Mouse (Mus musculus): ENCODE measurements around the gene Actbl2. TPM values are rescaled to one million over a fixed set of nuclear protein-coding genes. Genes with fewer than 3 reads are reported as not detected.

The Actbl2 gene
- polyA plus RNA-seq, 1 experiment from 2014 or later, result not detected

DNA sequence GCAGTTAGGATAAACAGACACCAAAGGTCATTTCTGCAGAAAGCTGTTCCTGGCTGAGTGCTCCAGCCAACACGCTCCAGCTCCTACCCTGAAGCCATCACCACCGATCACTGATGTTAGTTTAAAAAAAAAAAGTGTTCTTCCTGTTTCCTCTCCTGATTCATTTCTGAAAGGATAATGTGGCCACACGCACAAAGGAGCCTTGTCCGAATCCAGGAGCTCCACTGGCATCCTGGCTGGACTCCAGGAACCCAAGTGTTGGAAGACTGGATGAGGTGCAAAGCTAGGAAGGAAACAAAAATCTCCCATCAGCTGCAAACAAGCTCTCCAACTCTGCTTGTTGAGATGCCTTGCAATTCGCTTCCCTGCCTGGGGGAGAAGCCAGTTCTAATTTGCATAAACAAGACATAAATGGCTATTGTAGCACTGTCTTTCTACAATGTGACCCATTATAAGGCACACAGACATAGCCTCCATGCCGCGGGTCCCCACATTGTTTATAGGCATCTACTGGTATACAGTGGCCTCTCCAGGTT is 37.2 kb downstream of the Actbl2 start:
- peak; percentile 94 for ATAC-seq
- peak overlapping the region; percentile 71 for H3K27ac ChIP-seq (ENCODE audit: low read depth, low read length)
- WGBS, result 32% methylated on average over 7 of the region's 7 CpGs

DNA sequence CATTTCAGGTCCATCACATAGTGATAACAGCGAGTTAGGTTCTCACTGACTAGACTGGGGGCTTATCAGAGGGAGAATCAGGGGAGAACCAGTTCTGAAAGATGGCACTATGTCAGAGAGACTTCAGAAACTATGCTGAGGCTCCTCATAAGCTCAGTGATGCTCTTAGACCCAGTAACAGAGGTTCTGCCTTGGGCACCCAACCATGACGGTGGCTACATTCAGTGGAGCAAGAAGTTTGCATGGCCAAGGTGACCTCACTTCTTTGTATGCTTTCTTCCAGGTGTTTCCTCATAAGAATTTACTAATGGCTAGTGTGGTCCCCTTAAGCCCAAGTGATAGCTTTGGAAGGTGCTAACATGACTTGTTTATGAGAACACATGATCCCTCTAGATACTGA is 38.7 kb downstream of the Actbl2 start:
- Histone ChIP-seq H3K9me3 (ENCODE audit: control insufficient read depth, low read length) (no peaks in the 10 kb centered on the region), H3K4me2 (ENCODE audit: low read length) (no peak overlapping the region), H3K27ac (ENCODE audit: low read depth, low read length) (no peak overlapping the region), H3K36me3 (ENCODE audit: control insufficient read depth, insufficient read depth, low read length) (no peaks in the 10 kb centered on the region), H3K9ac (ENCODE audit: low read depth, low read length) (no peak overlapping the region), H3K4me1 (ENCODE audit: control insufficient read depth, insufficient read depth, low read depth, low read length) (no peaks in the 10 kb centered on the region; the same call in 1 of the 2 replicates), H3K27me3 (replicated peaks; ENCODE audit: control insufficient read depth, insufficient read depth, low read length) (no peaks in the 10 kb centered on the region), H3K4me3 (ENCODE audit: low read length) (no peak overlapping the region)
- no peak for ATAC-seq
- WGBS, result 91% methylated on average over 2 of the region's 2 CpGs

More for the DNA sequence above, 37.2 kb downstream of the Actbl2 start:
- Histone ChIP-seq H3K4me2 (ENCODE audit: low read length) (no peak overlapping the region), H3K9me3 (ENCODE audit: control insufficient read depth, low read length) (peaks cover 2% of the 10 kb centered on the region; the same call in 1 of the 2 replicates), H3K4me3 (ENCODE audit: low read length) (no peak overlapping the region), H3K9ac (ENCODE audit: low read depth, low read length) (no peak overlapping the region), H3K27me3 (replicated peaks; ENCODE audit: control insufficient read depth, insufficient read depth, low read length) (no peaks in the 10 kb centered on the region), H3K36me3 (ENCODE audit: control insufficient read depth, insufficient read depth, low read length) (no peaks in the 10 kb centered on the region), H3K4me1 (ENCODE audit: control insufficient read depth, insufficient read depth, low read depth, low read length) (no peaks in the 10 kb centered on the region; the same call in 1 of the 2 replicates)

DNA sequence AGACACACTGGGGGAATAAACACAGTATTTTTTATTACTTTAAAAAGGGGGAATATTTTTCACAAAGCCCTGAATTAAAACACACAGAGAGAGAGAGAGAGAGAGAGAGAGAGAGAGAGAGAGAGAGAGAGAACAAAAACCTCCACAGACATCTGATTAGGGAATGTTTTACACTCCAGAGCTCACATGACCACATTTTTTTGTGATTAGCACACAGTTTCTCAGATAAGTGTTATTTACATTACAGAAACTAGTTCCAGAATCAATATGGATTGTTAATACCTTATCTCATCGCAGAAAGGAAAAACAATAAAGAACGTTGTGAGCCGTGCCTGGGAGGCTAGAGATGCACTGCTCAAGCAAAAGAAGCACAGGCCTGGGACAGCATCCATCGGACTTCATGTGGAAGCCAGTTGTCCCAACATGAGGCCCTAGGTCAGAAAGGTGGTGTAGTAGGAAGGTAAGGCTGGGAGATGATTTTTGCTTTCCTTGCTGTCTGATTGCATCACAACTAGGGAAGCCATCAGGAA is 40.2 kb downstream of the Actbl2 start:
- H3K9ac ChIP-seq (ENCODE audit: low read depth, low read length), result no peak overlapping the region
- H3K4me2 ChIP-seq (ENCODE audit: low read length), result no peak overlapping the region
- ATAC-seq, result no peak
- no peaks in the 10 kb centered on the region for H3K36me3 ChIP-seq (ENCODE audit: control insufficient read depth, insufficient read depth, low read length)
- H3K27ac ChIP-seq (ENCODE audit: low read depth, low read length), result no peak overlapping the region
- H3K9me3 ChIP-seq (ENCODE audit: control insufficient read depth, low read length), result no peaks in the 10 kb centered on the region
- no peaks in the 10 kb centered on the region; the same call in 1 of the 2 replicates for H3K4me1 ChIP-seq (ENCODE audit: control insufficient read depth, insufficient read depth, low read depth, low read length)
- 88% methylated on average over 4 of the region's 4 CpGs for WGBS
- no peak overlapping the region for H3K4me3 ChIP-seq (ENCODE audit: low read length)
- no peaks in the 10 kb centered on the region for H3K27me3 ChIP-seq (replicated peaks; ENCODE audit: control insufficient read depth, insufficient read depth, low read length)

DNA sequence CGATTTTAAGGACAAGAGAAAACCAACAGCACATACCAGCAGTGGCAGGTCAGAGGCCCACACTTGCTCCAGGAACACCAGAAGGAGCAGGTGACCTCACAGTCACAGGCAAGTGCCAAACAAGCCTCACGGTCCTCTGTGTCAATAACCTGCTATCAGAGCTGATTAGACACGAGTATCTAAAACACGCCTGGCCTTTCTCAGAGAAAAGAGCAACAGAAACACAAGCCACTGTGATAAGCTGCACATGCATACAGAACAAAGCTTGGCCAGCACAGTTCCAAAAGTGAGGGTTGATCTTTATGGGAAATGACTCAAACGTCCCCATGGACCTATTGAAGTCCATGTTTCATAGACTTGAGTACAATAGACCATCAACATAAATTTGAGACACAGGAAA is 41.2 kb downstream of the Actbl2 start:
- Histone ChIP-seq H3K27me3 (replicated peaks; ENCODE audit: control insufficient read depth, insufficient read depth, low read length) (no peaks in the 10 kb centered on the region), H3K9me3 (ENCODE audit: control insufficient read depth, low read length) (no peaks in the 10 kb centered on the region), H3K36me3 (ENCODE audit: control insufficient read depth, insufficient read depth, low read length) (no peaks in the 10 kb centered on the region), H3K4me3 (ENCODE audit: low read length) (no peak overlapping the region), H3K27ac (ENCODE audit: low read depth, low read length) (no peak overlapping the region), H3K4me2 (ENCODE audit: low read length) (no peak overlapping the region), H3K9ac (ENCODE audit: low read depth, low read length) (no peak overlapping the region), H3K4me1 (ENCODE audit: control insufficient read depth, insufficient read depth, low read depth, low read length) (no peaks in the 10 kb centered on the region; the same call in 1 of the 2 replicates)
- no peak for ATAC-seq
- 74% methylated on average over 5 of the region's 5 CpGs for WGBS

DNA sequence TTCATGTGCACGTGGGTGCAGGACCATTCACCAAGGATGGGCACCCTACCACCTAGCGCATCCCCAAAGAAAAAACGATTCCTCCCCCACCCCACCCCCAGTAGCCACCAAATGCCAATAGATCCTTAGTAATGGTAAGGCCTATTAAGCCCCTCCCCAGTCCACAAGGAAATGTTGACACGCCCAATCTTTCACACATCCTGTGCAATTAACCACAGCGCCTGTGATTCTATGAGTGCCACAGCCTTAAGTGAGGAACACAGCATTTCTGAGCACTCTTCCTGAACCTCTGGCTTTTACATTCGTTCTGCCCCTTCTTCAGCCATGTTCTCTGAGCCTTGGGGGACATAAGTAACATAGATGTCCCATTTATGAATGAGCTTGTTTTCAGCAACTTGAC is 42.8 kb downstream of the Actbl2 start:
- no peak for ATAC-seq
- Histone ChIP-seq H3K27me3 (replicated peaks; ENCODE audit: control insufficient read depth, insufficient read depth, low read length) (no peaks in the 10 kb centered on the region), H3K36me3 (ENCODE audit: control insufficient read depth, insufficient read depth, low read length) (no peaks in the 10 kb centered on the region), H3K9me3 (ENCODE audit: control insufficient read depth, low read length) (no peaks in the 10 kb centered on the region), H3K4me3 (ENCODE audit: low read length) (no peak overlapping the region), H3K4me1 (ENCODE audit: control insufficient read depth, insufficient read depth, low read depth, low read length) (no peaks in the 10 kb centered on the region), H3K27ac (ENCODE audit: low read depth, low read length) (no peak overlapping the region), H3K9ac (ENCODE audit: low read depth, low read length) (no peak overlapping the region), H3K4me2 (ENCODE audit: low read length) (no peak overlapping the region)
- WGBS, result 89% methylated on average over 6 of the region's 6 CpGs

DNA sequence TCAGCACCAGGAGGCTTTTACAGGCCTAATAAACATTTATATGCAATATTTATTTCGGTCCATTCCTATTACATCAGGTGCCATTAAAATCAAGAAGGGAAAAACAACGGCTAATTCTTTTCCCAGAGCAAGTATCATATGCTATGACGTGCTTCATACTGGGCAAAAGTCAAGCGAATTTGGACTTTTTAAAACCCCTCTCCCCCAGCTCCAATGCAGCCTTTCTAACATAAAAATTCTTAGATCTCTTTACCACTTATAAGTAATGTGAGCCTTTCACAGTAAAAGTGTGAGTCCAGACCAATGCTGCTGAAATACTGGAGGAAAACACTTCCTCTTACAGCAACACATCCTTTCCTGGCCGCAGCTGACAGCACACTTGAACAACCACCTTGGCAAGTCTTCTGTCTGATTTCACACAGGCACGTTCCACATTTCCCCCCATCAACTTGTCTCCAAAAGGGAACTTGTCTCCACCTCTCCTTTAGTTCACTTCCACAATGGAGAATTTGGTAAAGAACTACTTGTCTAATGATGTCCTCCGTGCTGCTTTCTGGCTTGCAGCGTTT is 44.4 kb downstream of the Actbl2 start:
- Histone ChIP-seq H3K36me3 (ENCODE audit: control insufficient read depth, insufficient read depth, low read length) (no peaks in the 10 kb centered on the region), H3K4me2 (ENCODE audit: low read length) (no peak overlapping the region), H3K4me1 (ENCODE audit: control insufficient read depth, insufficient read depth, low read depth, low read length) (no peaks in the 10 kb centered on the region), H3K9ac (ENCODE audit: low read depth, low read length) (no peak overlapping the region), H3K27ac (ENCODE audit: low read depth, low read length) (no peak overlapping the region), H3K4me3 (ENCODE audit: low read length) (no peak overlapping the region), H3K9me3 (ENCODE audit: control insufficient read depth, low read length) (no peaks in the 10 kb centered on the region), H3K27me3 (replicated peaks; ENCODE audit: control insufficient read depth, insufficient read depth, low read length) (no peaks in the 10 kb centered on the region)
- ATAC-seq, result no peak
- WGBS, result 89% methylated on average over 8 of the region's 8 CpGs

DNA sequence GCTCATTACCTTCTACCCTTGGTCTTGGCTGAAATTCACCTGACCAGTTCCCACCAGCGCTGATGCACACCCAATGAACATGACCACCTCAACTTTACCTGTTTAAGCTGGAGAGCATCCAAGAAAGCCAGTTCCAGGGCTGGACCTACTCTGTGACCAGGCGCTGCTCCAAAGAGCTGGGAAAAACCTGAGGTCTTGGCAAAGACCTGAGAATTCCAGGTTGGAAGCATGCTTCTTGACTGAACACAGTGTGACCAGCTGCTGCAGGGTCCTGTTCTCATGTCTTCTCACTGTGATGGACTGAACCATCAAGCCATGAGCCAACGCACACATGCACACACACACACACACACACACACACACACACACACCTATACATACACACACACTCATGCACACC is 46.0 kb downstream of the Actbl2 start:
- Histone ChIP-seq H3K4me2 (ENCODE audit: low read length) (no peak overlapping the region), H3K27me3 (replicated peaks; ENCODE audit: control insufficient read depth, insufficient read depth, low read length) (no peaks in the 10 kb centered on the region), H3K9ac (ENCODE audit: low read depth, low read length) (no peak overlapping the region), H3K36me3 (ENCODE audit: control insufficient read depth, insufficient read depth, low read length) (no peaks in the 10 kb centered on the region), H3K27ac (ENCODE audit: low read depth, low read length) (no peak overlapping the region), H3K4me1 (ENCODE audit: control insufficient read depth, insufficient read depth, low read depth, low read length) (no peaks in the 10 kb centered on the region), H3K9me3 (ENCODE audit: control insufficient read depth, low read length) (no peaks in the 10 kb centered on the region), H3K4me3 (ENCODE audit: low read length) (no peak overlapping the region)
- WGBS, result 91% methylated on average over 3 of the region's 3 CpGs
- no peak for ATAC-seq

DNA sequence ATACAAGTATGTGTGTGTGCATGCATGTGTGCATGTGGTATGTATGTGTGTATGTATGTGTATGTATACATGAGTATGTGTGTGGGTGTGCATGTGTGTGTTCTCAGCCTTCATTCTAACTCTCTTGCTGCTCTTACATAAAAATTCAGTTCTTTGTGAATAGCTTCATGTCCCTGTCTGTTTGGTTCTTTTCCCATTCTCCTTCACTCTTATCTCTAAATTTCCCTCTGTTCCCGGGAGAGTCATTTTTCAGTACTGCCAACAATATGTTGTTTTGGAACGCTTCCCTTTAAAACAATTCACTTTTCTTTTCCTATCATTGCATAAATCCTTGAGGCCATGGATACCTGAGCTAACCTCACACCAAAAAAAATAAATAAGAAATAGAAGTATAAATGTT is 46.6 kb downstream of the Actbl2 start:
- Histone ChIP-seq H3K4me3 (ENCODE audit: low read length) (no peak overlapping the region), H3K9ac (ENCODE audit: low read depth, low read length) (no peak overlapping the region), H3K4me1 (ENCODE audit: control insufficient read depth, insufficient read depth, low read depth, low read length) (no peaks in the 10 kb centered on the region), H3K27ac (ENCODE audit: low read depth, low read length) (no peak overlapping the region), H3K36me3 (ENCODE audit: control insufficient read depth, insufficient read depth, low read length) (no peaks in the 10 kb centered on the region), H3K4me2 (ENCODE audit: low read length) (no peak overlapping the region), H3K9me3 (ENCODE audit: control insufficient read depth, low read length) (no peaks in the 10 kb centered on the region), H3K27me3 (replicated peaks; ENCODE audit: control insufficient read depth, insufficient read depth, low read length) (no peaks in the 10 kb centered on the region)
- WGBS, result 79% methylated on average over 2 of the region's 2 CpGs
- no peak for ATAC-seq

DNA sequence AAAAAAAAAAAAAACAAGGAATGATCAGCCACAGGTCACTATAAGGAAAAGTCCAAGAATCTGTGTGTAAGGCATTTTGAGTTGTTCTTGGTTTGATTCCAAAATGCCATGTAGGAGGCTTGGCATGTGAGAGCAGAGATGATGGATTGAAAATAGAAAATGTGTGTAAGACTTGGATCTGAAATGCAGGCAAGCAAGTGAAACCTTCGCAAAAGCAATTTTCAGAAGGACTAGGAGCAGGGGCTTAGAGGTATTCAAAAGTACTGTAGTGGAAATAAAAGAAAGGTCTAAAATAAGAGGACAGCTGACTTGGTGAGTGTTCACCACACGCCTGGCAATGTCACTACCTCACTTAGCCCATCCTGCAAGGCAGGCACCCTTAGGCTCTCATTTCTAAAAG is 49.4 kb downstream of the Actbl2 start:
- Histone ChIP-seq H3K4me2 (ENCODE audit: low read length) (no peak overlapping the region), H3K4me3 (ENCODE audit: low read length) (no peak overlapping the region), H3K36me3 (ENCODE audit: control insufficient read depth, insufficient read depth, low read length) (no peaks in the 10 kb centered on the region), H3K27me3 (replicated peaks; ENCODE audit: control insufficient read depth, insufficient read depth, low read length) (no peaks in the 10 kb centered on the region), H3K9me3 (ENCODE audit: control insufficient read depth, low read length) (no peaks in the 10 kb centered on the region), H3K27ac (ENCODE audit: low read depth, low read length) (no peak overlapping the region), H3K9ac (ENCODE audit: low read depth, low read length) (no peak overlapping the region), H3K4me1 (ENCODE audit: control insufficient read depth, insufficient read depth, low read depth, low read length) (no peaks in the 10 kb centered on the region)
- 70% methylated on average over 2 of the region's 2 CpGs for WGBS
- no peak for ATAC-seq

All from hindbrain, embryonic 16.5 days (tissue).